ENCODE assay signal across 31 mouse cellular contexts in genomic region chr6:98452277-98452676, GRCm38 (mm10).
A peak's percentile ranks its signal among the peaks of the same experiment; 100 is the strongest.
DNase-seq lines count a peak whose midpoint lies in the region; ATAC-seq and TF ChIP-seq lines count a peak whose summit lies in the region.
"Had no signal": no experiment of that assay in that cellular context is flagged by ENCODE, and none has a peak within 500 bp of the region (broad histone marks: within the 10 kb centered on the region; RNA-seq: fewer than 3 reads in every experiment).

No protein-coding gene starts in this region.

- no peaks in the 10 kb centered on the region for H3K36me3 ChIP-seq in hindbrain, embryonic 14.5 days (replicated peaks; ENCODE audit: control insufficient read depth, insufficient read depth)
- H3K36me3 ChIP-seq in hindbrain, embryonic 13.5 days: no peaks in the 10 kb centered on the region
- H3K36me3 ChIP-seq in lung, postnatal 0 days (ENCODE audit: insufficient read depth, low read length): no peaks in the 10 kb centered on the region
- no peaks in the 10 kb centered on the region for H3K36me3 ChIP-seq in midbrain, postnatal 0 days (ENCODE audit: insufficient read depth, low read length)
- H3K36me3 ChIP-seq: embryonic facial prominence, embryonic 10.5 days; embryonic facial prominence, embryonic 13.5 days; G1E; heart, embryonic 12.5 days; heart, embryonic 15.5 days; hindbrain, embryonic 10.5 days; hindbrain, embryonic 15.5 days had no signal

- no peak overlapping the region for H3K9ac ChIP-seq in hindbrain, embryonic 14.5 days
- H3K9ac ChIP-seq in hindbrain, embryonic 13.5 days: no peak overlapping the region
- H3K9ac ChIP-seq in lung, postnatal 0 days (replicated peaks; ENCODE audit: low read depth): no peak overlapping the region
- no peak overlapping the region for H3K9ac ChIP-seq in midbrain, postnatal 0 days (replicated peaks; ENCODE audit: low read length, poor library complexity, severe bottlenecking)
- H3K9ac ChIP-seq: embryonic facial prominence, embryonic 13.5 days; forebrain, embryonic 13.5 days; forebrain, postnatal 0 days; heart, embryonic 12.5 days; heart, embryonic 15.5 days; hindbrain, embryonic 15.5 days had no signal

- no peaks in the 10 kb centered on the region for H3K27me3 ChIP-seq in hindbrain, embryonic 14.5 days (ENCODE audit: control insufficient read depth, insufficient read depth, low read length)
- no peaks in the 10 kb centered on the region for H3K27me3 ChIP-seq in hindbrain, embryonic 13.5 days
- no peaks in the 10 kb centered on the region for H3K27me3 ChIP-seq in lung, postnatal 0 days (replicated peaks; ENCODE audit: insufficient read depth, low read length)
- no peaks in the 10 kb centered on the region for H3K27me3 ChIP-seq in midbrain, postnatal 0 days (ENCODE audit: insufficient read depth, low read length)
- H3K27me3 ChIP-seq: CH12.LX; embryonic facial prominence, embryonic 13.5 days; forebrain, embryonic 13.5 days; heart, embryonic 12.5 days; heart, embryonic 15.5 days; hindbrain, embryonic 15.5 days had no signal

- no peak overlapping the region for H3K4me2 ChIP-seq in hindbrain, embryonic 14.5 days (replicated peaks)
- H3K4me2 ChIP-seq in hindbrain, embryonic 13.5 days: no peak overlapping the region
- no peak overlapping the region for H3K4me2 ChIP-seq in lung, postnatal 0 days (replicated peaks; ENCODE audit: low read depth, low read length)
- no peak overlapping the region for H3K4me2 ChIP-seq in midbrain, postnatal 0 days (ENCODE audit: low read depth, low read length, poor library complexity, severe bottlenecking)
- H3K4me2 ChIP-seq: embryonic facial prominence, embryonic 13.5 days; forebrain, embryonic 13.5 days; heart, embryonic 12.5 days; heart, embryonic 15.5 days; hindbrain, embryonic 15.5 days had no signal

- no peak overlapping the region for H3K27ac ChIP-seq in hindbrain, embryonic 14.5 days
- no peak overlapping the region for H3K27ac ChIP-seq in hindbrain, embryonic 13.5 days
- no peak overlapping the region for H3K27ac ChIP-seq in lung, postnatal 0 days (ENCODE audit: low read length)
- no peak overlapping the region for H3K27ac ChIP-seq in midbrain, postnatal 0 days (ENCODE audit: low read depth, low read length)
- H3K27ac ChIP-seq: embryonic facial prominence, embryonic 10.5 days; embryonic facial prominence, embryonic 13.5 days; forebrain, embryonic 13.5 days; heart, embryonic 15.5 days; hindbrain, embryonic 10.5 days; hindbrain, embryonic 15.5 days had no signal

- ATAC-seq in hindbrain, embryonic 14.5 days (ENCODE audit: low FRiP score): no peak
- no peak for ATAC-seq in hindbrain, embryonic 13.5 days (ENCODE audit: low FRiP score)
- no peak for ATAC-seq in lung, postnatal 0 days
- no peak for ATAC-seq in midbrain, postnatal 0 days (ENCODE audit: low FRiP score)
- ATAC-seq: forebrain, embryonic 13.5 days; forebrain, postnatal 0 days; Patski had no signal

- H3K4me1 ChIP-seq in hindbrain, embryonic 14.5 days (replicated peaks; ENCODE audit: control insufficient read depth, insufficient read depth, low read length): no peaks in the 10 kb centered on the region
- H3K4me1 ChIP-seq in hindbrain, embryonic 13.5 days (replicated peaks): no peaks in the 10 kb centered on the region
- no peaks in the 10 kb centered on the region for H3K4me1 ChIP-seq in lung, postnatal 0 days (ENCODE audit: insufficient read depth, low read depth, low read length)
- H3K4me1 ChIP-seq in midbrain, postnatal 0 days (ENCODE audit: insufficient read depth, low read length): no peaks in the 10 kb centered on the region
- H3K4me1 ChIP-seq: embryonic facial prominence, embryonic 13.5 days; forebrain, embryonic 13.5 days; heart, embryonic 12.5 days; heart, embryonic 15.5 days; hindbrain, embryonic 10.5 days; hindbrain, embryonic 15.5 days had no signal

- DNase-seq in hindbrain, embryonic 14.5 days (ENCODE audit: low spot score): peak; percentile 27
- peak; percentile 43 for DNase-seq in lung, postnatal 0 days (ENCODE audit: low spot score)
- no peak for DNase-seq in lung, postnatal 25 days (ENCODE audit: low spot score)
- DNase-seq in adipocyte (ENCODE audit: low spot score): peak; percentile 14
- DNase-seq in forelimb bud, embryonic 11.5 days (ENCODE audit: low read depth, low spot score): peak; percentile 1
- DNase-seq in midbrain, postnatal 0 days (ENCODE audit: low spot score): no peak
- DNase-seq: adrenal gland, adult 2 months; adrenal gland, postnatal 14 days; B cell, adult 2 months; cerebellum, adult 11-12 months; cerebellum, adult 8-10 months; cerebellum, postnatal 10 days; cerebellum, postnatal 36 days; embryo, embryonic 11 days; forebrain, postnatal 0 days; gastrocnemius, postnatal 25 days; heart, adult 18-20 months; heart, postnatal 10 days; heart, postnatal 36 days had no signal

- no peak overlapping the region for H3K4me3 ChIP-seq in hindbrain, embryonic 14.5 days (replicated peaks; ENCODE audit: low read length)
- H3K4me3 ChIP-seq in hindbrain, embryonic 13.5 days: no peak overlapping the region
- no peak overlapping the region for H3K4me3 ChIP-seq in lung, postnatal 0 days (ENCODE audit: low read depth, low read length)
- no peak overlapping the region for H3K4me3 ChIP-seq in midbrain, postnatal 0 days (ENCODE audit: low read depth, low read length)
- H3K4me3 ChIP-seq: embryonic facial prominence, embryonic 10.5 days; embryonic facial prominence, embryonic 13.5 days; erythroblast, embryonic 14.5 days; forebrain, embryonic 13.5 days; heart, embryonic 12.5 days; heart, embryonic 15.5 days; hindbrain, embryonic 10.5 days; hindbrain, embryonic 15.5 days had no signal

- 64% methylated on average over 7 of the region's 7 CpGs for WGBS in hindbrain, embryonic 14.5 days
- 62% methylated on average over 7 of the region's 7 CpGs for WGBS in hindbrain, embryonic 13.5 days
- 36% methylated on average over 7 of the region's 7 CpGs for WGBS in lung, postnatal 0 days
- 81% methylated on average over 7 of the region's 7 CpGs for WGBS in midbrain, postnatal 0 days

- TF ChIP-seq CTCF in lung, postnatal 0 days (IDR thresholded peaks at IDR 0.05): no peak
- TF ChIP-seq CTCF in midbrain, postnatal 0 days (IDR thresholded peaks at IDR 0.05): no peak

- H3K9me3 ChIP-seq in hindbrain, embryonic 14.5 days (ENCODE audit: control insufficient read depth, low read length): peaks cover 7% of the 10 kb centered on the region
- H3K9me3 ChIP-seq in hindbrain, embryonic 13.5 days: 0 out of 2 replicates have a peak, but pooled peaks cover 5% of the 10 kb centered on the region
- no peaks in the 10 kb centered on the region for H3K9me3 ChIP-seq in lung, postnatal 0 days (ENCODE audit: low read length)
- no peaks in the 10 kb centered on the region for H3K9me3 ChIP-seq in midbrain, postnatal 0 days (ENCODE audit: low read length)
- H3K9me3 ChIP-seq: embryonic facial prominence, embryonic 10.5 days; embryonic facial prominence, embryonic 13.5 days; forebrain, embryonic 13.5 days; heart, embryonic 12.5 days; heart, embryonic 15.5 days; hindbrain, embryonic 10.5 days; hindbrain, embryonic 15.5 days had no signal

- TF ChIP-seq EP300 in lung, postnatal 0 days (IDR thresholded peaks at IDR 0.05): no peak

Comparison
In these comparisons a context has a peak if more than half of its experiments do, and no peak if none do; other contexts are left out.
1. DNase-seq: peak in hindbrain, embryonic 14.5 days (single experiment), lung, postnatal 0 days (single experiment), adipocyte (single experiment) and forelimb bud, embryonic 11.5 days (single experiment); none in lung, postnatal 25 days (single experiment) and midbrain, postnatal 0 days (single experiment).